Mouse (Mus musculus) neural tube, embryonic 14.5 days (tissue): ENCODE results near the gene Myoc. TPM values are rescaled to one million over a fixed set of nuclear protein-coding genes. Genes with fewer than 3 reads are reported as not detected.

ENCODE experiments used
- ATAC-seq: fragments of 200-750 bp; cut with Nextera tagmentation; 2 replicates; pipeline ENCODE4 v1.8.0; 2017; ENCODE audit warnings: low read depth, mild to moderate bottlenecking, moderate TSS enrichment, moderate library complexity
- H3K27ac ChIP-seq: fragments of 300-500 bp; sonication (generic); 2 replicates; pipeline ENCODE4 v1.5.1; 2014; ENCODE audit warnings: low read depth, mild to moderate bottlenecking, control low read depth, low read length, moderate library complexity, mixed read lengths
- H3K27me3 ChIP-seq: fragments of 300-500 bp; sonication (generic); 2 replicates; pipeline ENCODE4 v1.6.1; 2014; ENCODE audit warnings: low read length; ENCODE audit not compliant: control insufficient read depth, insufficient read depth
- H3K36me3 ChIP-seq: fragments of 300-500 bp; sonication (generic); 2 replicates; pipeline ENCODE4 v1.6.1; 2014; ENCODE audit warnings: low read length, mixed read lengths; ENCODE audit not compliant: control insufficient read depth, insufficient read depth
- H3K4me1 ChIP-seq: fragments of 300-500 bp; sonication (generic); 2 replicates; pipeline ENCODE4 v1.6.1; 2014; ENCODE audit warnings: low read length; ENCODE audit not compliant: control insufficient read depth, insufficient read depth
- H3K4me2 ChIP-seq: fragments of 300-500 bp; sonication (generic); 2 replicates; pipeline ENCODE4 v1.6.1; 2014; ENCODE audit warnings: mild to moderate bottlenecking, low read depth, low read length, control low read depth
- H3K4me3 ChIP-seq: fragments of 300-500 bp; sonication (generic); 2 replicates; pipeline ENCODE4 v1.5.1; 2014; ENCODE audit warnings: low read depth, low read length, control low read depth, mixed read lengths
- H3K9ac ChIP-seq: fragments of 300-500 bp; sonication (generic); replicated peaks from 2 replicates; pipeline ENCODE4 v1.6.1; 2014; ENCODE audit warnings: low read depth, mild to moderate bottlenecking, control low read depth, low read length, mixed read lengths
- H3K9me3 ChIP-seq: fragments of 300-500 bp; sonication (generic); 2 replicates; pipeline ENCODE4 v1.6.1; 2016; ENCODE audit warnings: low read length; ENCODE audit not compliant: control insufficient read depth
- WGBS: fragments of 180-500 bp; shearing (Covaris S2); extraction: QIAGEN DNeasy Blood & Tissue Kit; methylation state at CpG from one replicate; pipeline ENCODE4 v1.1.7; 2014; 5-methylcytosine and 5-hydroxymethylcytosine counted together
- microRNA-seq: library from miRNA; unstranded; fragments of <30 nt; microRNA quantifications from one replicate; pipeline ENCODE4, GENCODE M21; 2016
- polyA plus RNA-seq: library from polyadenylated mRNA; unstranded; fragments of >200 nt; fragmentation: Nextera tagmentation; extraction: Ambion mirVana; gene quantifications from 2 replicates; pipeline ENCODE4 v1.2.1, GENCODE M21; 2014

Gene Myoc
- polyA plus RNA-seq, 1 experiment from 2014 or later, result not detected

- H3K4me1 ChIP-seq, result no peaks in the 10 kb centered on the region
- H3K4me3 ChIP-seq, result no peak overlapping the region
- H3K27ac ChIP-seq, result no peak overlapping the region
- no peaks in the 10 kb centered on the region for H3K27me3 ChIP-seq
- no peak for ATAC-seq
- H3K9ac ChIP-seq, result no peak overlapping the region
- H3K4me2 ChIP-seq, result no peak overlapping the region
- 87% methylated on average over 2 of the region's 2 CpGs for WGBS
- H3K9me3 ChIP-seq, result no peaks in the 10 kb centered on the region
- peaks cover 79% of the 10 kb centered on the region for H3K36me3 ChIP-seq
These were observed 54.8 kb downstream of the Myoc start for GRCm38 (mm10) chr1:162693721-162694120.

- Histone ChIP-seq H3K27me3 (no peaks in the 10 kb centered on the region), H3K36me3 (peaks cover 56% of the 10 kb centered on the region), H3K27ac (no peak overlapping the region), H3K4me1 (no peaks in the 10 kb centered on the region), H3K4me3 (no peak overlapping the region), H3K4me2 (no peak overlapping the region), H3K9ac (no peak overlapping the region), H3K9me3 (no peaks in the 10 kb centered on the region)
- 95% methylated on average over 6 of the region's 6 CpGs for WGBS
- no peak for ATAC-seq
These were observed 58.9 kb downstream of the Myoc start for GRCm38 (mm10) chr1:162697866-162698265.

Small RNA genes lying within 50 kb of the gene (microRNA-seq; reads per million reads assigned to microRNA genes)
- not detected for gene Gm27616

Other genes starting within 250 kb of the Myoc start
- 74.9 and 94.2 TPM in 2 replicates for gene Dnm3, start 161.1 kb upstream of the Myoc start, polyA plus RNA-seq
- 12.4 and 12.9 TPM in 2 replicates for gene Mettl13, start 90.6 kb upstream of the Myoc start, polyA plus RNA-seq
- 79.5 and 79.8 TPM in 2 replicates for gene Vamp4, start 68.6 kb upstream of the Myoc start, polyA plus RNA-seq
- not detected in 2 replicates for gene Myocos, start 19.1 kb downstream of the Myoc start, polyA plus RNA-seq
- gene Prrc2c, start 101.4 kb downstream of the Myoc start, polyA plus RNA-seq, result 153 and 176 TPM in 2 replicates
- gene Fmo4, start 174.8 kb downstream of the Myoc start, polyA plus RNA-seq, result 0.33 TPM in 2 replicates
- gene Fmo1, start 227.5 kb downstream of the Myoc start, polyA plus RNA-seq, result 9.1 and 21.8 TPM in 2 replicates